Mouse (Mus musculus): ENCODE results near the gene Ap1g1. TPM values are rescaled to one million over a fixed set of nuclear protein-coding genes. Genes with fewer than 3 reads are reported as not detected.

Gene Ap1g1
- total RNA-seq, 1 experiment from 2014 or later = 80.0 TPM

- no peak for DNase-seq
Observed at GRCm38 (mm10) chr8:109780548-109780947, 2.2 kb downstream of the Ap1g1 start.

GRCm38 (mm10) chr8:109790938-109791337 lies 12.6 kb downstream of the Ap1g1 start:
- no peak for DNase-seq

- DNase-seq = no peak
Observed at GRCm38 (mm10) chr8:109795166-109795565, 16.8 kb downstream of the Ap1g1 start.

GRCm38 (mm10) chr8:109798721-109799120 lies 20.4 kb downstream of the Ap1g1 start:
- DNase-seq = no peak

GRCm38 (mm10) chr8:109799245-109799644 lies 20.9 kb downstream of the Ap1g1 start:
- DNase-seq = no peak

GRCm38 (mm10) chr8:109800325-109800724 lies 22.0 kb downstream of the Ap1g1 start:
- DNase-seq = no peak

GRCm38 (mm10) chr8:109803211-109803610 lies 24.9 kb downstream of the Ap1g1 start:
- no peak for DNase-seq

- DNase-seq = no peak
Observed at GRCm38 (mm10) chr8:109803801-109804200, 25.4 kb downstream of the Ap1g1 start.

- DNase-seq = no peak
Observed at GRCm38 (mm10) chr8:109806522-109806921, 28.2 kb downstream of the Ap1g1 start.

GRCm38 (mm10) chr8:109807401-109808119 lies 29.2 kb downstream of the Ap1g1 start:
- no peak for DNase-seq

- DNase-seq = no peak
Observed at GRCm38 (mm10) chr8:109808120-109808447, 29.7 kb downstream of the Ap1g1 start.

GRCm38 (mm10) chr8:109810434-109810833 lies 32.1 kb downstream of the Ap1g1 start:
- DNase-seq = peak; percentile 73

- no peak for DNase-seq
Observed at GRCm38 (mm10) chr8:109815268-109815667, 36.9 kb downstream of the Ap1g1 start.

- DNase-seq = no peak
Observed at GRCm38 (mm10) chr8:109817933-109818332, 39.6 kb downstream of the Ap1g1 start.

GRCm38 (mm10) chr8:109823561-109823960 lies 45.2 kb downstream of the Ap1g1 start:
- no peak for DNase-seq

GRCm38 (mm10) chr8:109839822-109840221 lies 61.5 kb downstream of the Ap1g1 start:
- no peak for DNase-seq

GRCm38 (mm10) chr8:109842468-109842867 lies 64.1 kb downstream of the Ap1g1 start:
- DNase-seq = no peak

- no peak for DNase-seq
Observed at GRCm38 (mm10) chr8:109847866-109848265, 69.5 kb downstream of the Ap1g1 start.

- no peak for DNase-seq
Observed at GRCm38 (mm10) chr8:109848981-109849380, 70.6 kb downstream of the Ap1g1 start.

GRCm38 (mm10) chr8:109853423-109853822 lies 75.1 kb downstream of the Ap1g1 start:
- DNase-seq = peak; percentile 71

- no peak for DNase-seq
Observed at GRCm38 (mm10) chr8:109854522-109854921, 76.2 kb downstream of the Ap1g1 start.

GRCm38 (mm10) chr8:109855451-109855850 lies 77.1 kb downstream of the Ap1g1 start:
- no peak for DNase-seq

- peak; percentile 53 for DNase-seq
Observed at GRCm38 (mm10) chr8:109863398-109863797, 85.0 kb downstream of the Ap1g1 start.

- no peak for DNase-seq
Observed at GRCm38 (mm10) chr8:109864798-109865197, 86.4 kb downstream of the Ap1g1 start.

GRCm38 (mm10) chr8:109865536-109865935 lies 87.2 kb downstream of the Ap1g1 start:
- DNase-seq = no peak

All from adrenal gland, postnatal 14 days (tissue).